Mouse (Mus musculus) frontal cortex, postnatal 25 days (tissue): Measurements from ENCODE around the gene Trak1.

Experiments used
- DNase-seq, 2 experiments: peaks; one replicate each; pipeline ENCODE4 v3.0.0; 2022; ENCODE audit warnings: low spot score in 2 of 2

Trak1 gene

GRCm38 (mm10) chr9:121346635-121347034 lies 49.3 kb downstream of the Trak1 start:
- no peak for DNase-seq

- no peak for DNase-seq
Observed at GRCm38 (mm10) chr9:121347981-121348380, 50.7 kb downstream of the Trak1 start.

GRCm38 (mm10) chr9:121348476-121348875 lies 51.2 kb downstream of the Trak1 start:
- DNase-seq = no peak

GRCm38 (mm10) chr9:121349111-121349510 lies 51.8 kb downstream of the Trak1 start:
- no peak for DNase-seq

- no peak for DNase-seq
Observed at GRCm38 (mm10) chr9:121350601-121351000, 53.3 kb downstream of the Trak1 start.

DNA sequence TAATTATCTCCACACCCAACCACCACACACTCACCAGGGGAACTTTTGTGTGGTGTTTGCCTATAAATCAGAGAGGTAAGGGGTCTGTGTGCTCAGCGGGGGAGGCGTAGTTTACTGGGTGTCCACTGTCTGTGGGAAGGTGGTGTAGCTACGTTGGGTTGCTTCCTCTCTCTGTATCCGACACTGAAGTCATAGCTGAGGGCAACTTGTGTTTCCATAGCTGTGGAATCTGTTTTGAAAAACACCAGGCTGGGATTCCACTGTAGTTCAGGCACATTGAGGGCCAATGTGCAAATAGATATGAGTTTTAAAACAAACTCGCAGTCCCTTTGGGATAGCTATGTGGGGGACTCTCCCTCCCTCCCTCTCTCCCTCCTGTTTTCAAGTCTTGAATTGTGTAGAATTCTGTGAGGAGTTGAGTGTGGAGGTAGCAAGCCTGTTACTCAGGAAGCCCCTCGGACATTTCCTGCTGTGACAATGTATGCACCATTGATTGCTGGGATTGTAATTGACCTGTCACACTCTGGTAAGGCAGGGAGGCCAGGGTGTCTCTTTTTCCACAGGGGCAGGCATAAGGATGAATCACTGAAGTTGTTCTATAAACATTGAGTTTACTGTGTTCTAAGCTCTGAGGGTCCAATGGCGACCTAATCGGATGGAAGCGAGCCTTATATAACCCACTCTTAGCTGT lies 54.2 kb downstream of the Trak1 start:
- DNase-seq = no peak

GRCm38 (mm10) chr9:121352131-121352606 lies 54.9 kb downstream of the Trak1 start:
- DNase-seq = no peak

DNA sequence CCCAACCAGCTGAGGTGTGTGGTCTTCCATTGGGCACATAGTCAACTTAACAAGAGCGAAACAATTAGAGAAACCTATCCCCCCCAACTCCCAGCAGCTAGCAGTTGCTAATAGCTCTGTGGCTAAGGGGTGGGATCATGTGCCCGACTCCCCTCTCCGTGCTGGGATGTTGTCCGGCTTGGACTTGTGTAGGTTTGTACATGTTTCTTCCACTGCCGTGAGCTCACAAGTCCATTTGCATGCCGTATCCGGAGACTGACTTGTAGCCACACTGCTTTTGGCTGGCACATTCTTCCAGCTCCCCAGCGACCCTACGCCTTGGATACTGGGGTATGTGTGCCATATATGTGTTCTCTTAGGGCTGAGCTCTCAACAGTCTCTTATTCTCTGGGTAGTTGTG lies 55.4 kb downstream of the Trak1 start:
- no peak for DNase-seq

- no peak for DNase-seq
Observed at GRCm38 (mm10) chr9:121354792-121355390, 57.6 kb downstream of the Trak1 start.

GRCm38 (mm10) chr9:121355431-121356141 lies 58.3 kb downstream of the Trak1 start:
- peak; percentile 48 to 56 for DNase-seq

DNA sequence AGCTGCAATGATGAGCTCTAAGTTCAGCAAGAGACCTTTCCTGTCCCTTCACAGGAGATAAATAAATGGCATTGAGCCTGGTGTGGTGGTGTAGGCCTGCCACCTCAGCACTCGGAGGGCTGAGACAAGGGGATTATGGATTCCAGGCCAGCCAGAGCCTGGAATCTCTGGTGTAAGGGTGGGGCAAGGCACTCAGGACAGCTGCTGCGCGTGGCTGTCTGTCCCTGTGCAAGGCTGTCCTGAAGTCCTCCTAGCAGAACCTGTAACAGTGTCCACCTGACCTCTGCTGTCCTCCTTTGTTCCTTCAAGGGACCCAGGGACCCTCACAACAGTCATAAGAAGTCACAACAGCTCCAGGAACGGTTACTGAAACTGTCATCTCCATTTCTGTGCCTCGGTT lies 59.8 kb downstream of the Trak1 start:
- DNase-seq = no peak

GRCm38 (mm10) chr9:121357582-121358275 lies 60.4 kb downstream of the Trak1 start:
- no peak for DNase-seq

DNA sequence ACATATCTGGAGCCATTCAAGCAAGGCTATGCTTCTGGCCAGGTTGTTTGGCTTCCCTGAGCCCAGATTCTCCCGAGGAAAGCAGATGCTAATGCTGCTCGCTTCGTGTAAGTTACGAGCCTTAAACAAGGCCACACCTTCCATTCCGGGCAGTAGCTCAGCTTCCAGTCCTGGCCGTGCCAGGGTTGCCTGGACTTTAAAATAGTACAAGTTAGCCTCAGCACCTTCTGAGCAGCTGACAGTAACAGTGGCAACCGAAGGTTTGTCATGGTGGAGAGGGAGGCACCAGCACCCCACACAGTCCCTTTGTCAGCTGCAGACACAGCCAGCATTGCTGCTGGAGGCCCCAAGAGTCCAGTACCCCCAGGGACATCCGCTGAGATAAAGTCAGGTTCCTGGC lies 61.1 kb downstream of the Trak1 start:
- DNase-seq = no peak

DNA sequence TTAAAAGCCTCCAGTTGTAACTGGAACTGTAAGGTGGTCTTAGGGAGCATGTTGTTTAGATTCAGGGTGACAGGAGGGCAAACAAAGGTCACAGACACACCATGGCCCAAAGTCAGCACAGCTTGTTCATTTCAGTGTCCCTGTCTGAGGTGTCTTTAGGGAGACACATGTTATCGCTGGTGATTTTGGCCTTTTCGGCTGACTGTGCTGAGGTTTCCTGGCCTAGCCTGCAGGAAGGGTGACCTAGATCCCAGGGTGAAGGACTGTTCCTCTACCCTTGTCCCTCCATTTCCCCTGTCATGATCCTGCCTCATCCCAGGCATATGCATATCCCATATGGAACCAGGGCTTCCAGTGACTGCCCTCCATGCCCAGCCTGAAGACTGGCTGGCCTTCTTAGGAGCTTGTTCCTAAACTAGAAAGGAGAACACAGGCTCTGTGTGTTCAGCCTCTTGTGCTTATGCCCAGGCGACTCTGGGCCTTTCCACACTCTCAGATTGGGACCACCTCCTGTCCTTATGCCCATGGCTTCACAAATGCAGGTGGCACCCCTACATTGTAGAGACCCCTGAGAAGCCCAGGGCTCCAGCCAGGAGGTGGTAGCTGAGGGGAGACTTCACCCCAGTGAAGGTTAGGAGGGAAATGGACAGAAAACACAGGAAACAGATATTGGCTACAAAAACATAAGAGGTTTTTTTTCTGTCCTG lies 62.1 kb downstream of the Trak1 start:
- DNase-seq = no peak

DNA sequence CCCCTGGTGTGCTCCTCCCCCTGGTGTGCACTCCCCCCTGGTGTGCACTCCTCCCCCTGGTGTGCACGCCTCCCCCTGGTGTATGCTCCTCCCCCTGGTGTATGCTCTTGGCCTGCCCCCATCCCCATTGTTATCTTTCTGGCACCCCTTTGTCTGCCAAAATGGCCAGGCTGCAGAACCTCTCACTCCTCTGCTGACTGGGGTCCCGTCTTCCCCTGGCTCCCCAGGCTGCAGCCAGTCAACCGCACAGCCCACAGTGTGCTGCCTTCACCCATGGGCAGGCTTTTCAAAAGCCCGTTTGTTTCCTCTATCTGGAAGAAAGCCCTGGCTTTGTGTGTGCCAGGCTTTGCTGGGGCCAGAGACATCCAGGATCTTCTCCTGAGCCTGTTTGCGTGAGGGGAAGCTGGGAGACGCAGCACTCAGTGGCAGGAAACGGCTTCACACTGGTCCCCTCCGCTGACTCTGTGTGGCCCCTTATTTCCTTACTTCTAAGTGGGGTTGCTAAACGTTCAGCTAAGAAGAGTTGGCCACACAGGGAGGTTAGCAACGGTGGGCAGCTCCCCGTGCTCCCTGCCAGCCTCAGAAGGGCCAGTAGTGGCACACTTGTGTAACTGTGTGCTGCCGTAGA lies 63.1 kb downstream of the Trak1 start:
- DNase-seq = no peak

DNA sequence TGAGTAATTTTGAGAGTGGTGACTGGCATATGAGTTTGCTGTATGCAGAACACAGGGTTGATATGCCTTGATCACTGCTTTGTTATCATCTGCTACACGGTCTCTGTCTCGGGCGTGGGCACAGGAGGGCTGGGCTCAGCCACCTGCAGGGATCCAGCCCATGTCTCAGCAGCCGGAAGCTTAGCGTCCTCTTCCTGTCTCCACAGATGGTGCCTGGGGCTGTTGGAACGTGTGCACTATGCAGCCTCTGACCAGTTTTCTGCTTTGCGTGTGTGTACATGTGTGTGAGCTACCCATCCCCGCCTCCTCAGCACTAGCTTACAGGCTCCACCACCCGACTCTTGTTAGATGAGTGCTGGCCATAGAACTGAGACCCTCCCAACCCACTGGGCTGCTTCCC lies 63.7 kb downstream of the Trak1 start:
- DNase-seq = no peak

- no peak for DNase-seq
Observed at GRCm38 (mm10) chr9:121363932-121364331, 66.6 kb downstream of the Trak1 start.

DNA sequence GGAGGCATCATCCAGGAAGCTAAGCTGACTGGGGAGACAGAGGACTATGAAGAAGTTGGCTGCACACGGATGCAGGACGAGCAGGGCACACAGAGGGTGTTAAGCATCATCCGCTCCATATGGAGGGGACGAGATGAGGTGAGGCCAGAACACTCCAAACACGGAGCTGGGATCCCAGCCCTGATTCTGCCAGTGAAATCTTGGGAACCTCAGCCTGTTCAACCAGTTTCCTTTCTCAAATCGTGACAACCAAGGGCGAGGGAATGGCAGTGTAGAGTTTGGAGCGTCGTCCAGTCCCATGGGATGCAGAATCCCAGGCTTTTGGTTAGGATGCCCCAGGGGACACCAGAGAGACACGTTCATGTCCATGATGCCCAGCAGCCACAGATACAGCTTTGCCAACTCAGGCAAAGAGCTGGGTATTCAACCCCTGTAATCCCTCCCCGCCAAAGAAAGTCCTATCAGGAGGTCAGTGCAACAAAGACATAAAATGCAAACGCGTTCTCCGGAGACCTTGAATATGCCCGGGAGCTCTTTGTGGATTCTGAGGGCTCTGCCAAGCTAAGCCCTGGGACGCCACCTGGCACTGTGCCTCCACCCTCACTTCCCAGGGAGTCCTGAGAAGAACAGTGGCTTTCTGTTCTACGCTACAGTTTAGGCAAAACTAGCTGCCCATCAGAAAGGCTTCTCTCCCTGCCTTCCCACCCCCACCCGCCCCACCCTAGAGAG lies 69.0 kb downstream of the Trak1 start:
- DNase-seq = peak in 1 of 2 experiments; percentile 49

GRCm38 (mm10) chr9:121366864-121367245 lies 69.6 kb downstream of the Trak1 start:
- DNase-seq = peak in 1 of 2 experiments; percentile 23

DNA sequence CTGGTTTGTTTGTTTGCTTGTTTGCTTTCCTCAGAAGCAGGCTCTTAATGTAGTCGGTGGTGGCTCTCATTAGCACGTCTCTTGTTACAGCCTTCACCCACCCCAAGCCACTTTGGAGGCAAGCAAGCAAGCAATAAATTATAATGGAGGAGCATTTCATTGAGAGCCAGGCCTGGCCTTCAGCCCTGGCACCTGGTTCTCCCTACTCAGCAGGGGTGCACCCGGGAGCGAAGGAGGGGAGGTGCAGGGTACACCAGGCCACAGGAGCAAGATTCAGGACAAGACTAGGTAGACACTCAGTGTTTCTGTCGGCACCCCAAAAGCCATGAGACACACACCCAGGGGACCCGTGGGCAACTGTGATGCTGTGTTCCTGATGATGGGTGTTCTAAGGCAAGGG lies 72.3 kb downstream of the Trak1 start:
- DNase-seq = no peak
